ENCODE assay signal across 8 mouse cellular contexts in genomic region chr8:87961680-87962513, GRCm38 (mm10). TPM values are rescaled to one million over a fixed set of nuclear protein-coding genes. Genes with fewer than 3 reads are reported as not detected.
DNase-seq lines count a peak whose midpoint lies in the region; ATAC-seq and TF ChIP-seq lines count a peak whose summit lies in the region.

No protein-coding gene starts in this region.

- no peaks in the 10 kb centered on the region for H3K36me3 ChIP-seq in ES-Bruce4 (ENCODE audit: control insufficient read depth, insufficient read depth, low read length, poor library complexity, severe bottlenecking)
- no peaks in the 10 kb centered on the region for H3K36me3 ChIP-seq in embryonic facial prominence, embryonic 14.5 days (ENCODE audit: control insufficient read depth, insufficient read depth, low read length)
- no peaks in the 10 kb centered on the region for H3K36me3 ChIP-seq in heart, postnatal 0 days (replicated peaks; ENCODE audit: control insufficient read depth, insufficient read depth, low read length)
- H3K36me3 ChIP-seq in stomach, embryonic 16.5 days (ENCODE audit: control insufficient read depth, insufficient read depth, low read length): no peaks in the 10 kb centered on the region
- H3K36me3 ChIP-seq in thymus, adult 2 months (ENCODE audit: control insufficient read depth, insufficient read depth, low read length): no peaks in the 10 kb centered on the region

- H3K9me3 ChIP-seq in ES-Bruce4 (replicated peaks; ENCODE audit: control insufficient read depth, insufficient read depth, low read length, poor library complexity, severe bottlenecking): no peaks in the 10 kb centered on the region
- no peaks in the 10 kb centered on the region for H3K9me3 ChIP-seq in embryonic facial prominence, embryonic 14.5 days (ENCODE audit: control insufficient read depth, low read length)
- H3K9me3 ChIP-seq in heart, postnatal 0 days (replicated peaks; ENCODE audit: control insufficient read depth, low read length): no peaks in the 10 kb centered on the region
- H3K9me3 ChIP-seq in stomach, embryonic 16.5 days (replicated peaks; ENCODE audit: control insufficient read depth, low read length): no peaks in the 10 kb centered on the region

- no peak for TF ChIP-seq CTCF in ES-Bruce4 (IDR thresholded peaks at IDR 0.05; ENCODE audit: low read depth, low read length)
- TF ChIP-seq CTCF in heart, postnatal 0 days (IDR thresholded peaks at IDR 0.05; ENCODE audit: low read depth): no peak
- no peak for TF ChIP-seq CTCF in thymus, adult 2 months (IDR thresholded peaks at IDR 0.05; ENCODE audit: borderline replicate concordance, control insufficient read depth, extremely low read depth, insufficient read depth, low read length, poor library complexity)

- no peak for TF ChIP-seq EP300 in ES-Bruce4 (IDR thresholded peaks at IDR 0.05; ENCODE audit: insufficient read depth, low read depth, low read length)
- no peak for TF ChIP-seq EP300 in heart, postnatal 0 days (IDR thresholded peaks at IDR 0.05; ENCODE audit: low read depth)

- WGBS in embryonic facial prominence, embryonic 14.5 days: 2% methylated on average over 33 of the region's 50 CpGs
- under 1% methylated on average over 49 of the region's 50 CpGs for WGBS in heart, postnatal 0 days
- 2% methylated on average over 50 of the region's 50 CpGs for WGBS in stomach, embryonic 16.5 days
- 4% methylated on average over 50 of the region's 50 CpGs for WGBS in thymus, adult 2 months

- H3K4me3 ChIP-seq in ES-Bruce4 (ENCODE audit: low read depth, low read length): peak overlapping the region; percentile 52
- H3K4me3 ChIP-seq in embryonic facial prominence, embryonic 14.5 days (ENCODE audit: low read depth, low read length): peak overlapping the region; percentile 92
- peak overlapping the region; percentile 27 for H3K4me3 ChIP-seq in heart, postnatal 0 days (ENCODE audit: low read depth, low read length)
- peak overlapping the region; percentile 83 for H3K4me3 ChIP-seq in stomach, embryonic 16.5 days (replicated peaks; ENCODE audit: low read length)
- no peak overlapping the region for H3K4me3 ChIP-seq in thymus, adult 2 months (ENCODE audit: control insufficient read depth, insufficient read depth, low read length)

- peak overlapping the region; percentile 98 for H3K4me2 ChIP-seq in embryonic facial prominence, embryonic 14.5 days (ENCODE audit: low read depth, low read length)
- peak overlapping the region; percentile 99 for H3K4me2 ChIP-seq in heart, postnatal 0 days (ENCODE audit: low read depth, low read length)
- peak overlapping the region; percentile 97 for H3K4me2 ChIP-seq in stomach, embryonic 16.5 days (ENCODE audit: low read depth, low read length)

- H3K27me3 ChIP-seq in ES-Bruce4 (ENCODE audit: control insufficient read depth, insufficient read depth, low read length, poor library complexity, severe bottlenecking): peaks cover 5% of the 10 kb centered on the region; the same call in 1 of the 2 replicates
- H3K27me3 ChIP-seq in embryonic facial prominence, embryonic 14.5 days (replicated peaks; ENCODE audit: control insufficient read depth, insufficient read depth, low read length): peaks cover 19% of the 10 kb centered on the region
- peaks cover 66% of the 10 kb centered on the region for H3K27me3 ChIP-seq in heart, postnatal 0 days (ENCODE audit: control insufficient read depth, insufficient read depth, low read length)
- H3K27me3 ChIP-seq in stomach, embryonic 16.5 days (ENCODE audit: control insufficient read depth, insufficient read depth, low read length): peaks cover 27% of the 10 kb centered on the region
- peaks cover 8% of the 10 kb centered on the region; the same call in 1 of the 2 replicates for H3K27me3 ChIP-seq in thymus, adult 2 months (ENCODE audit: control insufficient read depth, insufficient read depth, low read length)

- ATAC-seq in embryonic facial prominence, embryonic 14.5 days (ENCODE audit: low read depth): no peak
- no peak for ATAC-seq in heart, postnatal 0 days (ENCODE audit: insufficient read depth, low read depth)
- no peak for ATAC-seq in stomach, embryonic 16.5 days (ENCODE audit: insufficient read depth, low FRiP score)

- peak overlapping the region; percentile 45 for H3K9ac ChIP-seq in ES-Bruce4 (ENCODE audit: low read depth, poor library complexity, severe bottlenecking)
- H3K9ac ChIP-seq in embryonic facial prominence, embryonic 14.5 days (ENCODE audit: low read depth, low read length): peak overlapping the region; percentile 49
- no peak overlapping the region for H3K9ac ChIP-seq in heart, postnatal 0 days (replicated peaks; ENCODE audit: low read depth, low read length)
- peak overlapping the region; percentile 55 for H3K9ac ChIP-seq in stomach, embryonic 16.5 days (ENCODE audit: low read length)

- H3K4me1 ChIP-seq in ES-Bruce4 (ENCODE audit: control insufficient read depth, insufficient read depth, low read length): no peaks in the 10 kb centered on the region
- peaks cover 31% of the 10 kb centered on the region for H3K4me1 ChIP-seq in embryonic facial prominence, embryonic 14.5 days (ENCODE audit: control insufficient read depth, insufficient read depth, low read length)
- peaks cover 20% of the 10 kb centered on the region for H3K4me1 ChIP-seq in heart, postnatal 0 days (ENCODE audit: control insufficient read depth, insufficient read depth)
- peaks cover 28% of the 10 kb centered on the region for H3K4me1 ChIP-seq in stomach, embryonic 16.5 days (ENCODE audit: control insufficient read depth, insufficient read depth, low read length)
- no peaks in the 10 kb centered on the region for H3K4me1 ChIP-seq in thymus, adult 2 months (replicated peaks; ENCODE audit: control insufficient read depth, insufficient read depth, low read length)

- no peak for TF ChIP-seq POLR2A in ES-Bruce4 (IDR thresholded peaks at IDR 0.05; ENCODE audit: insufficient read depth, low read length)
- no peak for TF ChIP-seq POLR2A in thymus, adult 2 months (IDR thresholded peaks at IDR 0.05; ENCODE audit: control insufficient read depth, extremely low read depth, insufficient read depth, low read length, poor library complexity)

- no peak overlapping the region for H3K27ac ChIP-seq in ES-Bruce4 (ENCODE audit: insufficient read depth, low read length)
- H3K27ac ChIP-seq in embryonic facial prominence, embryonic 14.5 days (replicated peaks; ENCODE audit: low read depth, low read length): peak overlapping the region; percentile 64
- H3K27ac ChIP-seq in heart, postnatal 0 days (ENCODE audit: low read depth): no peak overlapping the region
- no peak overlapping the region for H3K27ac ChIP-seq in stomach, embryonic 16.5 days (ENCODE audit: low read length)
- no peak overlapping the region for H3K27ac ChIP-seq in thymus, adult 2 months (ENCODE audit: control insufficient read depth, insufficient read depth, low read length)

- DNase-seq in adrenal gland, adult 8-10 months: peak; percentile 63
- no peak for DNase-seq in embryonic facial prominence, embryonic 14.5 days (ENCODE audit: low spot score)
- no peak for DNase-seq in heart, postnatal 0 days (ENCODE audit: low spot score)
- peak; percentile 84 for DNase-seq in kidney, postnatal 10 days
- peak; percentile 46 for DNase-seq in lung, postnatal 25 days (ENCODE audit: low spot score)
- DNase-seq in thymus, adult 2 months: no peak

RNA-seq across cellular contexts. Expression of gene Zfp423, which starts 2.5 kb away (rescaled TPM):
- 11.3 and 14.4 TPM in 2 replicates for polyA plus RNA-seq in ES-Bruce4 (2011; ENCODE audit: insufficient read depth, insufficient read length, low read depth, missing spikeins)
- total RNA-seq in adrenal gland, adult 8-10 months (2022): 10 to 100 TPM; 18.3 to 47.9 (median 33.8) TPM
- 23.1 and 24.8 TPM in 2 replicates for polyA plus RNA-seq in embryonic facial prominence, embryonic 14.5 days (2014; fragmentation: Nextera tagmentation; extraction: Ambion mirVana)
- total RNA-seq in heart, postnatal 0 days (2014; rRNA removed; ENCODE audit: low replicate concordance): 5.0 and 7.9 TPM in 2 replicates
- 1.9 TPM in 2 replicates for polyA plus RNA-seq in heart, postnatal 0 days (2015; fragmentation: Nextera tagmentation; extraction: Ambion mirVana)
- 4.9 and 7.0 TPM in 2 replicates for polyA plus RNA-seq in stomach, embryonic 16.5 days (2015; fragmentation: Nextera tagmentation; extraction: Ambion mirVana)
- 2.5 and 2.7 TPM in 2 replicates for polyA plus RNA-seq in thymus, adult 2 months (2012; rRNA removed)

Comparison
In these comparisons a context has a peak if more than half of its experiments do, and no peak if none do; other contexts are left out.
1. DNase-seq: peak in adrenal gland, adult 8-10 months (single experiment), kidney, postnatal 10 days (single experiment) and lung, postnatal 25 days (single experiment); none in embryonic facial prominence, embryonic 14.5 days (single experiment), heart, postnatal 0 days (single experiment) and thymus, adult 2 months (single experiment).
2. Peak in every context shown above with its lines, with median percentiles within 50 percentile points of each other: H3K4me2 ChIP-seq.